Mouse (Mus musculus): Measurements from ENCODE around the gene Cxadr. TPM values are rescaled to one million over a fixed set of nuclear protein-coding genes. Genes with fewer than 3 reads are reported as not detected.

Gene Cxadr
- polyA plus RNA-seq, 1 experiment from 2014 or later, result 20.3 TPM

DNA sequence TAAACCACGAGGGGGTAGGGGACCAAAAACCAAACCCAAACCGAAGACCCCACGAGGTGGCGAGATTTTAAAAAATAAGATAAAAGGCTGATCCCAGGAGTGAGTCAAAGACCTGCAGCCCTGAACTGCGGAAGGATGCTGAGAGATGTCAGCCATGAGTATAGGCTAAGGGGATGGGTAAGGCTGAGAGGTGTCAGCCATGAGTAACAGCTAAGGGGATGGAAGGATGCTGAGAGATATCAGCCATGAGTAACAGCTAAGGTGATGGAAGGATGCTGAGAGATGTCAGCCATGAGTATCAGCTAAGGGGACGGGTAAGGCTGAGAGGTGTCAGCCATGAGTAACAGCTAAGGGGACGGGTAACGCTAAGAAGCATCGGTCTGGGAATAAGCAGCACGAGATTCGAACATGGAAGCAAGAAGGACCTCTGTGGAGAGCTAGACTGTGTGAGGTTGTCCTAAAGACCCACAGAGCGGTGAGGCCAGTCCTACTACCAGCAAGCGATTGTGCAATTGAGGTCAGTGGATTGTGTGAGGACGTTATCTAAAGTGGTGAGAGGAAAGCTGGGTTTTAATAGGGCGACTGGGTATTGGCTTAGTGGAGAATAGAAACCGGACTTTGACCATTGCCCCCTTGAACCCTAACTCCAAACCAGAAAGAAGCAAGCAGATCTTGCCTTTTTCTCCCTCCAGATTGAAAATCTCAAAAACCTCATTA lies 6.3 kb downstream of the Cxadr start:
- ATAC-seq (ENCODE audit: insufficient number of reproducible peaks, low FRiP score, low TSS enrichment, low read depth), result no peak
- no peak overlapping the region for H3K4me3 ChIP-seq (replicated peaks)
- H3K4me1 ChIP-seq, result no peaks in the 10 kb centered on the region
- no peak overlapping the region for H3K27ac ChIP-seq (replicated peaks)
- no peak overlapping the region for H3K9ac ChIP-seq
- WGBS, result 93% methylated on average over 16 of the region's 16 CpGs
- H3K36me3 ChIP-seq, result no peaks in the 10 kb centered on the region
- no peak overlapping the region for H3K4me2 ChIP-seq (replicated peaks)
- no peaks in the 10 kb centered on the region for H3K27me3 ChIP-seq
- no peaks in the 10 kb centered on the region for H3K9me3 ChIP-seq (replicated peaks)

- Histone ChIP-seq H3K4me2 (replicated peaks) (no peak overlapping the region), H3K9me3 (replicated peaks) (no peaks in the 10 kb centered on the region), H3K36me3 (no peaks in the 10 kb centered on the region), H3K4me3 (replicated peaks) (no peak overlapping the region), H3K9ac (no peak overlapping the region), H3K27me3 (no peaks in the 10 kb centered on the region), H3K4me1 (peaks cover 7% of the 10 kb centered on the region; the same call in 1 of the 2 replicates), H3K27ac (replicated peaks) (no peak overlapping the region)
- ATAC-seq (ENCODE audit: insufficient number of reproducible peaks, low FRiP score, low TSS enrichment, low read depth), result no peak
- 91% methylated on average over 6 of the region's 6 CpGs for WGBS
Measured at GRCm38 (mm10) chr16:78309258-78309657, 8.0 kb downstream of the Cxadr start.

DNA sequence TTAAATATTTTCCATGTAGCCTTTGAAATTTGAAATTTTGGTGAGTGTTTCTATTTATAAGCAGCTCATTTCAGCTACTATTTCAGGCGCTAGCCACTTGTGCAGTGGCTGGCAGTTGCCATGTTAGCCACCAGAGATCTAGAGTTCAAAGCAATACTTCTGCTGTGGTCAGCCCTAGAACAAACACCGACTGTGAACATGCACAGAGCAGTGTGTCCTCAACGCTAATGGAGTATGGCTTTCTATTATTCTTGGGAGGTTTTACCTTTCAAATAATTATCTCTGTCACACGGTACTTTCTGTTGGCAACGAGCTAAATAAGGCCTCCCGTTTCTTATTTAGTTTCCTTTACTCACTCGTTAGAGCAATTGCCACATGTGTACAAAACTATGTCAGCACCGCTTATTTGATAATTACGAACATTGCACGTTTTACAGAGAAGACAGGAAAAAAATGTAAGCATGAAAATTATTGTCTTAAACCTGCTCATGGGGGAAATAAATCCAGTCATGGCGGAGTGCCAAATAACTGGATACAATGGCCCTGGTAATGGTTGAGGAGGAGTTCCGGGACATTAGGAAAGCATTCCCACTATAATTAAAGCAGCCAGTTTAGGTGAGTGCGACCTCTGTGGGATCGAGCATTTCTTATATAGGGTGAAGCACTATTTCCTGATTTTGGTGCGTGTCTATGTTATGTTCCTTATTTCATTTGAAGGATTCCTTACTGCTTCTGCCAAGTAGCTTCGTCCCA lies 12.0 kb downstream of the Cxadr start:
- no peaks in the 10 kb centered on the region for H3K9me3 ChIP-seq (replicated peaks)
- H3K4me3 ChIP-seq (replicated peaks), result no peak overlapping the region
- no peaks in the 10 kb centered on the region for H3K36me3 ChIP-seq
- H3K9ac ChIP-seq, result no peak overlapping the region
- H3K4me1 ChIP-seq, result peaks cover 7% of the 10 kb centered on the region; the same call in 1 of the 2 replicates
- 35% methylated on average over 16 of the region's 16 CpGs for WGBS
- ATAC-seq (ENCODE audit: insufficient number of reproducible peaks, low FRiP score, low TSS enrichment, low read depth), result no peak
- no peak overlapping the region for H3K27ac ChIP-seq (replicated peaks)
- peak overlapping the region; percentile 23 for H3K4me2 ChIP-seq (replicated peaks)
- H3K27me3 ChIP-seq, result no peaks in the 10 kb centered on the region

DNA sequence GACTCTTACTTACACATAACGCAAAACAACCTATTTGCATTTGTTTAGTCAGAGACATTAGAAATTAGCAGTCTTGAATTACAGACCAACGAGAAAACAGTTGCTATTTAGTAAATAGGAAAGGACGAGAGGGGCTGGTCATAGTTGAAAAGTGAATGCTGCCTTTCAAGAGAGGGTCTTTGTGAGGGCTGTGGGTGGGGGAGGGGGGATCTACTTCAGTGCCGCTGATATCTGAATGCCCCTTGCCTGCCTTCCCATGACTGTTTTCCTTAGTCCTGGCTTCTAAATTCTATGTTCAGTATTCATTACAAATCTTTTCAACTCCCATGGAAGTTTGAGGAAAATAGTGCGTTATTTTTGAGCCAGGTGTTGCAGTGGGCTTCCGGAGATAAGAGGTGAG lies 12.7 kb downstream of the Cxadr start:
- Histone ChIP-seq H3K4me3 (replicated peaks) (no peak overlapping the region), H3K4me1 (peaks cover 7% of the 10 kb centered on the region; the same call in 1 of the 2 replicates), H3K9ac (no peak overlapping the region), H3K9me3 (replicated peaks) (no peaks in the 10 kb centered on the region), H3K27ac (replicated peaks) (no peak overlapping the region), H3K4me2 (replicated peaks) (peak overlapping the region; percentile 23), H3K36me3 (no peaks in the 10 kb centered on the region), H3K27me3 (no peaks in the 10 kb centered on the region)
- no peak for ATAC-seq (ENCODE audit: insufficient number of reproducible peaks, low FRiP score, low TSS enrichment, low read depth)
- WGBS, result 54% methylated on average over 6 of the region's 6 CpGs

DNA sequence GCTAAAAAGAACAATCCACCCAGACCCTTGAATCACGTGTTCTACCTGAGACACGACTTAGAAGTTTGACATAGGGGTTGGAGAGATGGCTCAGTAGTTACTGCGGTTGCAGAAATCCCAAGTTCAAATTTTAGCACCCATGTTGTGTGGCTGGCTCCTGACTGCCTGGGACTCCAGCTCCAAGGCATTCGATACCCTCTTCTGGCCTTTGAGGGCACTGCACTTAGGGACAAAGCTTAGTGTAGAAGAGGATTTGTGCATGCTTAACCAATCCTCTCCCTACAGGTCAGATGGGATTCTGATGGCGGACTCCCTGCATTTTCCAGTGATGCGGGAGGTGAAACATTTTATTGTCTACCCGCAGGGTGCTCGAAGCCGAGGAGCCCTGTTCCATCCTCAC lies 15.6 kb downstream of the Cxadr start:
- Histone ChIP-seq H3K4me3 (replicated peaks) (no peak overlapping the region), H3K27ac (replicated peaks) (no peak overlapping the region), H3K36me3 (no peaks in the 10 kb centered on the region), H3K27me3 (no peaks in the 10 kb centered on the region), H3K9me3 (replicated peaks) (no peaks in the 10 kb centered on the region), H3K4me1 (peaks cover 11% of the 10 kb centered on the region; the same call in 1 of the 2 replicates), H3K9ac (no peak overlapping the region), H3K4me2 (replicated peaks) (no peak overlapping the region)
- WGBS, result 81% methylated on average over 9 of the region's 9 CpGs
- ATAC-seq (ENCODE audit: insufficient number of reproducible peaks, low FRiP score, low TSS enrichment, low read depth), result no peak

DNA sequence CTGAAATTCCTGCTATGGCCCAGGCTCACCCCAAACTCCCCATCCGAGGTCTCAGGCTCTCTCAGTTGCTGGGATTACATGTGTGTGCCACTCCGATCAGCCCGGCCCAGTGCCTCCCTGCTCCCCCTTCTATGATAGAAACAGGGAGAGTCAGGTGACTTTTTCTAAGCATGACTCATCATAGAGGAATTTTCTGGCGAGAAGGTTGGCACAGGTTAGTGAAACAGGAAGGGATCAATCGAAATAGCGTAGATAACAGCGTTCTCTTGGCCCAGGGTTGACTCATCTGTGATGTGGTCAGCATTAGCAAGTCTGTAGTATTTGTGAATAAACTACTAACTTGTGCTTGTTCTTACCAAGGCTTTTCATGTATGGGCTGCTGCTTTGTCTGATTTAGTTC lies 16.7 kb downstream of the Cxadr start:
- WGBS, result 61% methylated on average over 7 of the region's 7 CpGs
- Histone ChIP-seq H3K9ac (no peak overlapping the region), H3K36me3 (no peaks in the 10 kb centered on the region), H3K4me3 (replicated peaks) (no peak overlapping the region), H3K27ac (replicated peaks) (no peak overlapping the region), H3K9me3 (replicated peaks) (no peaks in the 10 kb centered on the region), H3K4me2 (replicated peaks) (no peak overlapping the region), H3K4me1 (peaks cover 11% of the 10 kb centered on the region; the same call in 1 of the 2 replicates), H3K27me3 (no peaks in the 10 kb centered on the region)
- no peak for ATAC-seq (ENCODE audit: insufficient number of reproducible peaks, low FRiP score, low TSS enrichment, low read depth)

DNA sequence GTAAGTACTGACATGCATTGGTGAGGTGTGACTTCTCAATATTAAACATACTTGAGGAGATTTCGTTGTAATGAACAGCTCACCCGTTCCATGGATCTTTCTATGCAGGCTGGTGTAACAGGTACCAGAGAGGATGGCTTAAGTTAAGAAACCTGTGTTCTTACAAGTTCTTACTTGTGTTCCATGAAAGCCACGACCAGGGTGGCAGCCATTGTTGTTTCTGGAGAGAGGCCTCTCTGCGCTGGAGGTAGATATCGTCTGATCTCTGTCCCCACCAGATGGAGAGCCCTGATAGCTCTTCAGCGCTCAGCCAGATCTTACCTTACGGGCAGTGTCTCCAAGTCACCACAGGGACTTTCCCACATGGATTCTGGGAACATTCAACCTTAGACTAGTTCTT lies 18.4 kb downstream of the Cxadr start:
- no peak overlapping the region for H3K4me3 ChIP-seq (replicated peaks)
- no peak overlapping the region for H3K4me2 ChIP-seq (replicated peaks)
- 58% methylated on average over 7 of the region's 7 CpGs for WGBS
- ATAC-seq (ENCODE audit: insufficient number of reproducible peaks, low FRiP score, low TSS enrichment, low read depth), result no peak
- H3K27me3 ChIP-seq, result no peaks in the 10 kb centered on the region
- H3K36me3 ChIP-seq, result no peaks in the 10 kb centered on the region
- H3K9me3 ChIP-seq (replicated peaks), result no peaks in the 10 kb centered on the region
- H3K4me1 ChIP-seq, result peaks cover 4% of the 10 kb centered on the region; the same call in 1 of the 2 replicates
- H3K9ac ChIP-seq, result no peak overlapping the region
- no peak overlapping the region for H3K27ac ChIP-seq (replicated peaks)

DNA sequence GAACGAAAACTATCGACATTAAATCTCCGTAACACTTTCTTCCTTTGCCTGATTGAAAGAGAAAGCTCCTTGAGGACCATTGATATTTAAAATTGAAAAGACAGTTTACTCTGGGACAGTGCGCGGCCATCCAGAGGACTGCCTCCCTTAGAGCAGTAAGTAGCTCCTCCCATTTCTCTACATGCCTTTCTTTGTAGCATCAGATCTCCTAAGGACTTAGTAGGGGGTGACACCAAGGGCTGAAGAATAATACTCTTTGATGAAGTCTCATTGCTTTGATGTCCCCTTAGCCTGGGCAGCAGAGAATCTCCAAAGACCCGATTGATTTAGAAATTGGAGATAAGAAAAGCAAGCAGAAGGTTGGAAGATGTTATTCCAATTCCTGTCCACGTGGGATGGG lies 20.3 kb downstream of the Cxadr start:
- no peaks in the 10 kb centered on the region for H3K36me3 ChIP-seq
- H3K9ac ChIP-seq, result no peak overlapping the region
- H3K4me3 ChIP-seq (replicated peaks), result no peak overlapping the region
- H3K27me3 ChIP-seq, result no peaks in the 10 kb centered on the region
- H3K4me1 ChIP-seq, result peaks cover 4% of the 10 kb centered on the region; the same call in 1 of the 2 replicates
- no peak overlapping the region for H3K4me2 ChIP-seq (replicated peaks)
- WGBS, result 22% methylated on average over 7 of the region's 7 CpGs
- no peaks in the 10 kb centered on the region for H3K9me3 ChIP-seq (replicated peaks)
- no peak for ATAC-seq (ENCODE audit: insufficient number of reproducible peaks, low FRiP score, low TSS enrichment, low read depth)
- no peak overlapping the region for H3K27ac ChIP-seq (replicated peaks)

- Histone ChIP-seq H3K4me2 (replicated peaks) (no peak overlapping the region), H3K4me3 (replicated peaks) (no peak overlapping the region), H3K4me1 (peaks cover 4% of the 10 kb centered on the region; the same call in 1 of the 2 replicates), H3K36me3 (0 out of 2 replicates have a peak, but pooled peaks cover 3% of the 10 kb centered on the region), H3K27ac (replicated peaks) (no peak overlapping the region), H3K9me3 (replicated peaks) (no peaks in the 10 kb centered on the region), H3K27me3 (no peaks in the 10 kb centered on the region), H3K9ac (no peak overlapping the region)
- ATAC-seq (ENCODE audit: insufficient number of reproducible peaks, low FRiP score, low TSS enrichment, low read depth), result no peak
- 40% methylated on average over 7 of the region's 7 CpGs for WGBS
Measured at GRCm38 (mm10) chr16:78322140-78322539, 20.9 kb downstream of the Cxadr start.

DNA sequence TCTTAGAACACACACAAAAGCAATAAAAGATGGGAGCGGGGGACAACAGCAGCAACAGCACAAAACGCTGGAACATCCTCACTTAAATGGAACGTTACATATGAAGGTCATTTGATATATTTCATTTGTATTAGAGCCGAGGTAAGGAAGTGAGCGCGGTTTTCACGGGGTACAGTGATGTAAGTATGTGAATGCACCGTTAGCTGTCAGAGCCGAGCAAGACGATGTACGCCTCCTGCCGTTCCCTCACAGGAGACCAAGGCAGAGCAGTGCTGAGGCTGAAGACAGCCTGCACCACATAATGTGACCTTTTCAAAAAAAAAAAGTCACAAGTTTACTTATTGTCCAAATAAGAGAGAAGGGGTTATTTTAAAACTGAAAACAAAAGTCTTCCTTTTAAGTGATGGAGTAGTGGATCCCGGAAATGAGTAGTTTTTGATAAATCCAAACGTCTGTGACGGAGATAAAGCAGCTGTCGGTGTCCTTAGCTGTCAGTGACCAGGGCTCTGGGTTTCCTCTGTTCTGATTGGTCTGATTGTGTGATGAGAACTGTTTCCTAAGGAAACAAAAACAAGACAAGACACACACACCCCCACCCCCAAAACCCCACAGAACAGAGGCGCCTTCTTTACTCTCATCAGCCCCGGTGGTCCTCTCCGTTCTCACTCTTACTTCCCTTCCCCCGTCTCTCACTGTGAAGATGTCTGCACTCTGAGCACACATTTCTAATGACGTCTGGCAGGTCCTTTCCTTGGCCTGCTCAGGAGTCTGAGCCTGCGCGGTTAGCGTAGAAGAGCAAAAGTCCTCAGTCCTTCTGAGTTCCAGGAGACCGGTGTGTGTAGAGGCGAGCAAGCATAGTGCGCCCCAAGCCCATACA lies 24.9 kb downstream of the Cxadr start:
- H3K27me3 ChIP-seq, result no peaks in the 10 kb centered on the region
- WGBS, result 77% methylated on average over 27 of the region's 27 CpGs
- H3K9ac ChIP-seq, result no peak overlapping the region
- H3K27ac ChIP-seq (replicated peaks), result no peak overlapping the region
- no peaks in the 10 kb centered on the region for H3K9me3 ChIP-seq (replicated peaks)
- no peak overlapping the region for H3K4me3 ChIP-seq (replicated peaks)
- peaks cover 4% of the 10 kb centered on the region; the same call in 1 of the 2 replicates for H3K4me1 ChIP-seq
- no peak for ATAC-seq (ENCODE audit: insufficient number of reproducible peaks, low FRiP score, low TSS enrichment, low read depth)
- no peak overlapping the region for H3K4me2 ChIP-seq (replicated peaks)
- 0 out of 2 replicates have a peak, but pooled peaks cover 3% of the 10 kb centered on the region for H3K36me3 ChIP-seq

DNA sequence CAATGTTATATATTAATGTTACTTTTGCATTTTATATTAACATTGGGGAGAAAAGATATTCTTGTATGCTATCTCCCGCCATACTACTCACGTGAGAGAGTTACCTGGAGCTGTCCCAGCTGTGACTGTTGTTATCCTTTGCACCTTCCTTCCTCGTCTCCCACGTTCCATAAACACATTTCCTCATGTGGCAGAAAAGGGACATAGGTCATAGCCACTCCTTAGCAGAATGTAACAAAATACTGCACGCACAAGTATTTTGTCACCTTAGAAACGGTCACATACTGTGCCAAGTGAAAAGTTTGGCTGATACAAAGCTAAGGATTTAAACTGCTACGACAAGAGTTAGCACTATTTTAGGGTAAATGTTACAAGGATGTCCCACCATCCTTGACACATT lies 26.3 kb downstream of the Cxadr start:
- H3K4me2 ChIP-seq (replicated peaks), result no peak overlapping the region
- no peaks in the 10 kb centered on the region for H3K4me1 ChIP-seq
- no peaks in the 10 kb centered on the region for H3K9me3 ChIP-seq (replicated peaks)
- no peak overlapping the region for H3K4me3 ChIP-seq (replicated peaks)
- no peak overlapping the region for H3K9ac ChIP-seq
- ATAC-seq (ENCODE audit: insufficient number of reproducible peaks, low FRiP score, low TSS enrichment, low read depth), result no peak
- 86% methylated on average over 7 of the region's 7 CpGs for WGBS
- H3K27ac ChIP-seq (replicated peaks), result no peak overlapping the region
- H3K36me3 ChIP-seq, result 0 out of 2 replicates have a peak, but pooled peaks cover 3% of the 10 kb centered on the region
- H3K27me3 ChIP-seq, result no peaks in the 10 kb centered on the region
